Comparison of ENCODE assay signal across 18 mouse cellular contexts in the genomic region with DNA sequence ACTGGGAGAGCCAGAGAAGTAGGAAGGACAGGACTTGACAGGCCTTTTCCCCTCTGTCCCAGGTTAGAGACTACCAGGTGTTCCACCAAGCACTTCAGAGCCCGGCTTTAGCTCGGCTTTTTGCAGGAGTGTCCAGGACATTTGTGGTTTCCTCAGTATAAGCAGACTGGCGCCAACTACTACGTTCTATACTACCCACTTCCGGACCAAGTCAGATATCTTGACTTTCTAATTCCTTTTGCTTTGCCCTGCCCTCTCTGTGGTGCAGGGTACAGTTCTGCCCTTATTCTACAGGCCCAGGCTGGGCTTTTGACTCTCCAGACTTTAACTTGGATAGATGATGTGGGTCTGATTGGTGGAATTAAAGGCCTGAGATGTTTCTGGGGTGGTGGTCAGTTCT. TPM values are rescaled to one million over a fixed set of nuclear protein-coding genes. Genes with fewer than 3 reads are reported as not detected.
DNase-seq lines count a peak whose midpoint lies in the region; ATAC-seq lines count a peak whose summit lies in the region.
"Had no signal": no experiment of that assay in that cellular context is flagged by ENCODE, and none has a peak within 500 bp of the region (broad histone marks: within the 10 kb centered on the region; RNA-seq: fewer than 3 reads in every experiment).

No protein-coding gene starts in this region.

- no peak for ATAC-seq in heart, embryonic 12.5 days (ENCODE audit: insufficient number of reproducible peaks, low FRiP score)
- ATAC-seq in liver, embryonic 12.5 days: no peak
- peak; percentile 81 for ATAC-seq in inflammation-experienced regulatory T-cells, adult 6 months
- no peak for ATAC-seq in forebrain, embryonic 14.5 days
- ATAC-seq: forebrain, embryonic 13.5 days; midbrain, embryonic 15.5 days had no signal

- no peak overlapping the region for H3K4me2 ChIP-seq in heart, embryonic 12.5 days
- H3K4me2 ChIP-seq in liver, embryonic 12.5 days: no peak overlapping the region
- H3K4me2 ChIP-seq in forebrain, embryonic 14.5 days (ENCODE audit: low read length): no peak overlapping the region
- H3K4me2 ChIP-seq: embryonic facial prominence, embryonic 12.5 days; forebrain, embryonic 13.5 days; hindbrain, embryonic 15.5 days; midbrain, embryonic 15.5 days; neural tube, embryonic 12.5 days had no signal

- no peaks in the 10 kb centered on the region for H3K9me3 ChIP-seq in heart, embryonic 12.5 days (replicated peaks)
- H3K9me3 ChIP-seq in liver, embryonic 12.5 days (replicated peaks): no peaks in the 10 kb centered on the region
- H3K9me3 ChIP-seq in forebrain, embryonic 14.5 days (replicated peaks; ENCODE audit: control insufficient read depth, low read length): no peaks in the 10 kb centered on the region
- H3K9me3 ChIP-seq: embryonic facial prominence, embryonic 12.5 days; forebrain, embryonic 13.5 days; hindbrain, embryonic 15.5 days; limb, embryonic 10.5 days; midbrain, embryonic 15.5 days; neural tube, embryonic 12.5 days had no signal

- WGBS in heart, embryonic 12.5 days: 82% methylated on average over 5 of the region's 5 CpGs
- 45% methylated on average over 5 of the region's 5 CpGs for WGBS in liver, embryonic 12.5 days (ENCODE audit: insufficient replicate concordance)
- 95% methylated on average over 5 of the region's 5 CpGs for WGBS in forebrain, embryonic 14.5 days

- H3K27ac ChIP-seq in heart, embryonic 12.5 days (ENCODE audit: poor library complexity, severe bottlenecking): 0 out of 2 replicates have a peak overlapping the region, but pooled peaks have one; percentile 49
- H3K27ac ChIP-seq in liver, embryonic 12.5 days: peak overlapping the region; percentile 21; the same call in 1 of the 2 replicates
- H3K27ac ChIP-seq in forebrain, embryonic 14.5 days (ENCODE audit: low read depth, low read length): no peak overlapping the region
- H3K27ac ChIP-seq: embryonic facial prominence, embryonic 12.5 days; forebrain, embryonic 13.5 days; hindbrain, embryonic 15.5 days; limb, embryonic 10.5 days; midbrain, embryonic 15.5 days; neural tube, embryonic 12.5 days had no signal

- no peak overlapping the region for H3K4me3 ChIP-seq in heart, embryonic 12.5 days
- no peak overlapping the region for H3K4me3 ChIP-seq in liver, embryonic 12.5 days
- no peak overlapping the region for H3K4me3 ChIP-seq in forebrain, embryonic 14.5 days (ENCODE audit: low read depth, low read length)
- H3K4me3 ChIP-seq: embryonic facial prominence, embryonic 12.5 days; forebrain, embryonic 13.5 days; hindbrain, embryonic 15.5 days; limb, embryonic 10.5 days; midbrain, embryonic 15.5 days; neural tube, embryonic 12.5 days had no signal

- peaks cover 51% of the 10 kb centered on the region for H3K4me1 ChIP-seq in heart, embryonic 12.5 days (replicated peaks)
- H3K4me1 ChIP-seq in liver, embryonic 12.5 days: peaks cover 36% of the 10 kb centered on the region
- H3K4me1 ChIP-seq in forebrain, embryonic 14.5 days (ENCODE audit: control insufficient read depth, insufficient read depth, low read length): no peaks in the 10 kb centered on the region
- H3K4me1 ChIP-seq: forebrain, embryonic 13.5 days; hindbrain, embryonic 15.5 days; midbrain, embryonic 15.5 days had no signal

- H3K36me3 ChIP-seq in heart, embryonic 12.5 days: peaks cover 80% of the 10 kb centered on the region
- peaks cover 97% of the 10 kb centered on the region for H3K36me3 ChIP-seq in liver, embryonic 12.5 days
- H3K36me3 ChIP-seq in forebrain, embryonic 14.5 days (ENCODE audit: control insufficient read depth, insufficient read depth, low read length): peaks cover 66% of the 10 kb centered on the region

- 0 out of 2 replicates have a peak overlapping the region, but pooled peaks have one; percentile 3 for H3K9ac ChIP-seq in heart, embryonic 12.5 days
- no peak overlapping the region for H3K9ac ChIP-seq in liver, embryonic 12.5 days
- H3K9ac ChIP-seq in forebrain, embryonic 14.5 days (ENCODE audit: low read length): no peak overlapping the region
- H3K9ac ChIP-seq: embryonic facial prominence, embryonic 12.5 days; forebrain, embryonic 13.5 days; hindbrain, embryonic 15.5 days; midbrain, embryonic 15.5 days; neural tube, embryonic 12.5 days had no signal

- DNase-seq in heart, postnatal 4 days: no peak
- no peak for DNase-seq in liver
- peak; percentile 33 for DNase-seq in CD4-positive, CD25-positive, alpha-beta regulatory T cell, adult 2 months (ENCODE audit: low read depth, low spot score)
- no peak for DNase-seq in forebrain, embryonic 14.5 days (ENCODE audit: low spot score)
- no peak for DNase-seq in adrenal gland, adult 18-20 months (ENCODE audit: low spot score in 2 of 2)
- DNase-seq: kidney, adult 18-20 months; lung, adult 2 months; right cerebral cortex, postnatal 14 days; thymus, postnatal 14 days had no signal

- no peaks in the 10 kb centered on the region for H3K27me3 ChIP-seq in heart, embryonic 12.5 days (replicated peaks)
- H3K27me3 ChIP-seq in liver, embryonic 12.5 days (replicated peaks): no peaks in the 10 kb centered on the region
- H3K27me3 ChIP-seq in forebrain, embryonic 14.5 days (replicated peaks; ENCODE audit: control insufficient read depth, insufficient read depth, low read length): no peaks in the 10 kb centered on the region
- H3K27me3 ChIP-seq: embryonic facial prominence, embryonic 12.5 days; forebrain, embryonic 13.5 days; hindbrain, embryonic 15.5 days; midbrain, embryonic 15.5 days; neural tube, embryonic 12.5 days had no signal

RNA-seq across cellular contexts. Expression of a gene that starts 17.9 kb away (rescaled TPM):
- polyA plus RNA-seq in heart, embryonic 12.5 days (2016; fragmentation: Nextera tagmentation; extraction: Ambion mirVana): 22.6 and 24.9 TPM in 2 replicates
- total RNA-seq in heart, postnatal 4 days (2021): 10 to 100 TPM; 36.7 to 39.2 TPM
- polyA plus RNA-seq in liver, embryonic 12.5 days (2016; fragmentation: Nextera tagmentation; extraction: Ambion mirVana): 13.0 TPM in 2 replicates
- polyA plus RNA-seq in inflammation-experienced regulatory T-cells, adult 6 months (2017; shearing (Covaris generic)): 10 to 100 TPM in 2 of 3 experiments, 1 to 10 TPM in 1; 4.6 to 15.4 (median 13.6) TPM
- polyA plus RNA-seq in forebrain, embryonic 14.5 days (2014; fragmentation: Nextera tagmentation; extraction: Ambion mirVana): 4.4 and 5.4 TPM in 2 replicates
- total RNA-seq in adrenal gland, adult 18-20 months (2021): 10 to 100 TPM; 28.4 to 29.6 TPM

RNA-seq across cellular contexts. Expression of a gene that starts 29.2 kb away (rescaled TPM):
- polyA plus RNA-seq in heart, embryonic 12.5 days (2016; fragmentation: Nextera tagmentation; extraction: Ambion mirVana): 17.1 and 17.8 TPM in 2 replicates
- 10 to 100 TPM in 1 of 2 experiments, 1 to 10 TPM in 1; 9.3 to 10.9 TPM for total RNA-seq in heart, postnatal 4 days (2021)
- polyA plus RNA-seq in liver, embryonic 12.5 days (2016; fragmentation: Nextera tagmentation; extraction: Ambion mirVana): 6.6 and 7.3 TPM in 2 replicates
- polyA plus RNA-seq in inflammation-experienced regulatory T-cells, adult 6 months (2017; shearing (Covaris generic)): 1 to 10 TPM in 2 of 3 experiments, under 1 TPM in 1; 0.25 to 1.5 (median 1.0) TPM
- 34.7 and 41.4 TPM in 2 replicates for polyA plus RNA-seq in forebrain, embryonic 14.5 days (2014; fragmentation: Nextera tagmentation; extraction: Ambion mirVana)
- total RNA-seq in adrenal gland, adult 18-20 months (2021): 1 to 10 TPM; 5.1 to 5.4 TPM
